Mouse (Mus musculus) hindbrain, embryonic 15.5 days (tissue): Measurements from ENCODE around the gene Pctp. TPM values are rescaled to one million over a fixed set of nuclear protein-coding genes. Genes with fewer than 3 reads are reported as not detected.
A peak's percentile ranks its signal among the peaks of the same experiment; 100 is the strongest.

Experiments used
- ATAC-seq: fragments of 200-750 bp; cut with Nextera tagmentation; 2 replicates; pipeline ENCODE4 v1.8.0; 2017; ENCODE audit warnings: low read depth, moderate number of reproducible peaks, moderate TSS enrichment; ENCODE audit not compliant: low FRiP score
- H3K27ac ChIP-seq: fragments of 300-500 bp; sonication (generic); replicated peaks from 2 replicates; pipeline ENCODE4 v1.5.1; 2015; ENCODE audit warnings: mild to moderate bottlenecking, inconsistent platforms
- H3K27me3 ChIP-seq: fragments of 300-500 bp; sonication (generic); 2 replicates; pipeline ENCODE4 v1.6.1; 2015; ENCODE audit warnings: control low read depth, inconsistent platforms
- H3K36me3 ChIP-seq: fragments of 300-500 bp; sonication (generic); 2 replicates; pipeline ENCODE4 v1.6.1; 2015; ENCODE audit warnings: control low read depth, inconsistent platforms
- H3K4me1 ChIP-seq: fragments of 300-500 bp; sonication (generic); replicated peaks from 2 replicates; pipeline ENCODE4 v1.6.1; 2015; ENCODE audit warnings: control low read depth, inconsistent platforms
- H3K4me2 ChIP-seq: fragments of 300-500 bp; sonication (generic); 2 replicates; pipeline ENCODE4 v1.6.1; 2015; ENCODE audit warnings: moderate library complexity, mild to moderate bottlenecking, inconsistent platforms
- H3K4me3 ChIP-seq: fragments of 300-500 bp; sonication (generic); 2 replicates; pipeline ENCODE4 v1.5.1; 2015; ENCODE audit warnings: mild to moderate bottlenecking, inconsistent platforms
- H3K9ac ChIP-seq: fragments of 300-500 bp; sonication (generic); 2 replicates; pipeline ENCODE4 v1.6.1; 2015; ENCODE audit warnings: inconsistent platforms
- H3K9me3 ChIP-seq: fragments of 300-500 bp; sonication (generic); 2 replicates; pipeline ENCODE4 v1.6.1; 2016; ENCODE audit warnings: control low read depth, inconsistent platforms
- WGBS: fragments of 180-500 bp; shearing (Covaris S2); methylation state at CpG from one replicate; pipeline ENCODE4 v1.1.7; 2015; 5-methylcytosine and 5-hydroxymethylcytosine counted together
- polyA plus RNA-seq: library from polyadenylated mRNA; unstranded; fragments of >200 nt; fragmentation: Nextera tagmentation; extraction: Ambion mirVana; gene quantifications from 2 replicates; pipeline ENCODE4 v1.2.1, GENCODE M21; 2015

The Pctp gene
- polyA plus RNA-seq, 1 experiment from 2014 or later, result 1.6 TPM

DNA sequence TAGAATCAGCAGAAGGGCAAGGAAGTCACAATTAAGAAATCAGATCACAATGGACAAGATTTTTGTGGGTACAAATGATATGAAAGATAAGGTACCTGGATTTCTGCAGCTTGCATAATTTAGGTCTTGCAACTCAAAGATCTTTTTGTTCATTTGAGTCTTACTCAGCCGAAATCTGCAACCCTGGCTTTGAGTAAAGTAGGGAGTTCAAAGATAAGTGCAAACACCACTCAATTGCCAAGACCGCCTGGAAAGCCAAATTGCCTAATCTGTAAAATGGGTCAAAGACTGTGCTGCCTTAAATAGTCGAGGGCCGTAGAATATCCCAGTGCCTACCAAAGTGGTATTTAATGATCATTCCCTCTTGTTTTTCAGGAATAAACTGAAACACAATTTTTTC is 692 bp upstream of the Pctp start:
- Histone ChIP-seq H3K4me1 (peaks cover 7% of the 10 kb centered on the region), H3K4me2 (peak overlapping the region; percentile 77; the same call in 1 of the 2 replicates), H3K9ac (no peak overlapping the region), H3K4me3 (no peak overlapping the region), H3K27me3 (no peaks in the 10 kb centered on the region), H3K36me3 (no peaks in the 10 kb centered on the region), H3K27ac (no peak overlapping the region), H3K9me3 (no peaks in the 10 kb centered on the region)
- no peak for ATAC-seq
- 92% methylated on average over 4 of the region's 4 CpGs for WGBS

DNA sequence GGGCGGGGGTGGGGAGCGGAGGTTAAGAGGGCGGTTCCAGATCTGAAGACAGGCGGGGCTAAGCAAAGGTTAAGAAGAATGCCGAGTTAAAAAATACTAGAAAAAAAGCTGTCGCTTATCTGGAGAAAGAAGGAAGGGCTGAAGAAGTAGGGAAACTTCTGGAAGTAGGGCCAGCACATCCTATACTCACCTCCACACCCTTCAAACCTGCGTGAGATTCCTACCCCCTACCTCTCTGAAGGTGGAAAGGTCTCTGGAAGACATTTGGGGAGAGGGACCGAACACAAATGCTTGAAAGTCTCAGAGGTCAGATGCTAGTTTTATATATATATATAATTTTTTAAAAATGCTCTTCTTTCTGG is 274 bp upstream of the Pctp start:
- Histone ChIP-seq H3K4me2 (peak overlapping the region; percentile 77), H3K4me1 (peaks cover 7% of the 10 kb centered on the region), H3K27me3 (no peaks in the 10 kb centered on the region), H3K36me3 (no peaks in the 10 kb centered on the region), H3K9ac (peak overlapping the region; percentile 39; the same call in 1 of the 2 replicates), H3K4me3 (peak overlapping the region; percentile 47), H3K9me3 (no peaks in the 10 kb centered on the region), H3K27ac (no peak overlapping the region)
- no peak for ATAC-seq
- 13% methylated on average over 8 of the region's 8 CpGs for WGBS

GRCm38 (mm10) chr11:90001396-90002230 is 1.1 kb downstream of the Pctp start:
- H3K9ac ChIP-seq, result no peak overlapping the region
- H3K9me3 ChIP-seq, result no peaks in the 10 kb centered on the region
- H3K27ac ChIP-seq, result no peak overlapping the region
- H3K36me3 ChIP-seq, result no peaks in the 10 kb centered on the region
- peaks cover 7% of the 10 kb centered on the region for H3K4me1 ChIP-seq
- H3K4me2 ChIP-seq, result no peak overlapping the region
- WGBS, result 91% methylated on average over 10 of the region's 10 CpGs
- H3K27me3 ChIP-seq, result no peaks in the 10 kb centered on the region
- no peak overlapping the region for H3K4me3 ChIP-seq
- ATAC-seq, result no peak

DNA sequence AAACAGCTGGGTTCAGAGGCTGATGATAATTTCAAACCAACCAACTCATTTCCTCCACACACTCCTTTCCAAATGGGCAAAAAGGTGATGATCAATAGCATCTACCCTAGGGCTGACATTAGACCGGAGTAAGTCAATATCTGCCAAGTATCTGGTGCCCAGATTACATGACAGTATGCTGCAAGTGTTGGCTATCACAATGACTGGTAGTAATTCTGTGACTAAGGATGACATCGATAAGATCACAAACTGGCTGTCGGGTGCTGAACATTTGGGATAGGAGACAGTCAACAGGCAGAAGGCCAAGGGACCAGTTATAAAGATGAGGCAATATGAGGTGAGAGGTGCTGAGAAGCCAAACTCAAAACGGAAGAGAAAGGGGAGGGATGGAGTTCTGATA is 2.0 kb downstream of the Pctp start:
- WGBS, result 92% methylated on average over 4 of the region's 4 CpGs
- H3K36me3 ChIP-seq, result no peaks in the 10 kb centered on the region
- no peak overlapping the region for H3K9ac ChIP-seq
- no peaks in the 10 kb centered on the region for H3K9me3 ChIP-seq
- H3K4me1 ChIP-seq, result peaks cover 7% of the 10 kb centered on the region
- H3K27me3 ChIP-seq, result no peaks in the 10 kb centered on the region
- H3K27ac ChIP-seq, result no peak overlapping the region
- H3K4me3 ChIP-seq, result no peak overlapping the region
- no peak for ATAC-seq
- H3K4me2 ChIP-seq, result no peak overlapping the region

GRCm38 (mm10) chr11:89998996-89999770 is 3.5 kb downstream of the Pctp start:
- ATAC-seq, result no peak
- Histone ChIP-seq H3K27me3 (no peaks in the 10 kb centered on the region), H3K9me3 (no peaks in the 10 kb centered on the region), H3K4me1 (peaks cover 7% of the 10 kb centered on the region), H3K27ac (no peak overlapping the region), H3K36me3 (no peaks in the 10 kb centered on the region), H3K4me3 (no peak overlapping the region), H3K9ac (no peak overlapping the region), H3K4me2 (no peak overlapping the region)
- WGBS, result 92% methylated on average over 18 of the region's 18 CpGs

DNA sequence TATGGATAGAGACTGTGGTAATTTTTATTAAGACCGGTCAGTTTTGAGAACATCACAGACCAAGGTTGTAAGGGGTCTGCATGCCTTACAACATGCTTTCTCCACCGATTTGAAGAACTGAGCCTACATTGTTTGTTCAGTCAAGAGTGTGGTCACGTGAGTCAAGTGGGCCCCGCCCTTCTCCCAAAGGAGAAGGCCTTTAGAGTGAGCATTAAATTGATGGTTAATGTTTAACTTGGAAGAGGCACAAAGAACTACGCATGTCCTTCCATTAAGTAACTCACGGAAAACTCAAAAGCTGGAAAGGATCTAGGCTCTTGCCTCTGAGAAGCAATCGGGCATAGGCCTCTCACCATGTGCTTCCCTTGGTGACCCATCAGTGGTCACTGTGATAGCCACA is 5.8 kb downstream of the Pctp start:
- Histone ChIP-seq H3K9me3 (no peaks in the 10 kb centered on the region), H3K27me3 (no peaks in the 10 kb centered on the region), H3K36me3 (no peaks in the 10 kb centered on the region), H3K9ac (no peak overlapping the region), H3K4me3 (no peak overlapping the region), H3K4me1 (no peaks in the 10 kb centered on the region), H3K4me2 (no peak overlapping the region), H3K27ac (no peak overlapping the region)
- ATAC-seq, result no peak
- WGBS, result 84% methylated on average over 7 of the region's 7 CpGs

DNA sequence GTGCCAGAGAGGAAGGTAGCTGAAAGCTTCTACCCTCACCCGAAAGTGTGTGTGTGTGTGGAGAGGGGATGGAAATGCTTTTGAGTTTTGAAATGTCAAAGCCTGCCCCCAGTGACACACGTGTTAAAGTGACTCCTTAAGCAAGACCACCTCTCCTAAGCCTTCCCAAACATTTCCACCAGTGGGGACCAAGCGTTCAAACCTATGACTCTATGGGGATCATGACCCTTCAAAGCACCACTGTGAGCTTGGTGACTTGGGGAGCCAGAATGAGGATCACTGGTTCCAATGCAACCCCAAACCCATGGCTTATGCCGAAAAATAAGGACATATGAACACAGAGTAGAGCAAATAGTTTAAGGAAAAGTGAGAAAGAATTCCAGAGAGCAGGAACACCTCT is 6.3 kb downstream of the Pctp start:
- no peak for ATAC-seq
- 87% methylated on average over 4 of the region's 4 CpGs for WGBS
- no peaks in the 10 kb centered on the region for H3K36me3 ChIP-seq
- no peaks in the 10 kb centered on the region for H3K27me3 ChIP-seq
- H3K4me2 ChIP-seq, result no peak overlapping the region
- no peak overlapping the region for H3K9ac ChIP-seq
- no peaks in the 10 kb centered on the region for H3K4me1 ChIP-seq
- H3K9me3 ChIP-seq, result no peaks in the 10 kb centered on the region
- H3K4me3 ChIP-seq, result no peak overlapping the region
- H3K27ac ChIP-seq, result no peak overlapping the region

DNA sequence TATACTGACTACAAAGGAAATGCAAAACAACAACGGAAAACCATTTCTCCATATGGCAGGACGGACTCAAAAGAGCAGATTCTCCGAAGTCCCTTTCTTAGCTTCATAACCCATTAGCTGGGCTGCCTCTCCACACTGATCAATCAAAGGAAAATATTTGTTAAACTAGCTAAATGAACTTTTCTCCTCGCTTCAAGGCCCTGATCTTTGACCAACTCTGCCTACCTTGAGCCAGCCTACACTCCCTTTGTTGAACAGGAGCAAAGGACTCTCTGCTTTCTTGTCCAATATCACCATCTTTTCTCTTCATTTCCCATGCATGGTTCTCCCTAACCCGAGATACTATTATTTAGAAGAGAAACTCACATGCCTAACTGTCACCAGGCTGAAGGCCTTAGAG is 7.1 kb downstream of the Pctp start:
- ATAC-seq, result no peak
- WGBS, result 90% methylated on average over 5 of the region's 5 CpGs
- H3K4me1 ChIP-seq, result no peaks in the 10 kb centered on the region

DNA sequence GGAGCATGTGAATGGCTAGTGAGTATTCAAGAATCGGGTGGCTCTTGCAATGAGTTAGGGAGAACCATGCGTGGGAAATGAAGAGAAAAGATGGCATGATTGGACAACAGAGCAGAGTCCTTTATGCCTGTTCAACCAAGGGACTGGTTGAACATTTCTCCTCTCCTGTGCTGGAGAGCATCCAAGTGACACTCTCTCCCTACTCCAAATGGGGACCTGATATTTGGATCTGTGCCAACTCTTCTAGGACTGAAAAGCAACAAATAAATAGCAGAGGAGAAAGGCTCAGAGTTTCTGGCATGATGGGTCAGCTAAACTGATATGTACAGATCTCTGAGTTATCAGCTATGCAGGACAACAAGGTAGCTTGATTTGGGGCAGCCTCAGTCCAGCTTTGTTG is 8.0 kb downstream of the Pctp start:
- no peak overlapping the region for H3K4me3 ChIP-seq
- no peak overlapping the region for H3K4me2 ChIP-seq
- no peak for ATAC-seq
- WGBS, result 75% methylated on average over 2 of the region's 2 CpGs
- no peak overlapping the region for H3K9ac ChIP-seq
- H3K9me3 ChIP-seq, result no peaks in the 10 kb centered on the region
- H3K36me3 ChIP-seq, result no peaks in the 10 kb centered on the region
- no peaks in the 10 kb centered on the region for H3K4me1 ChIP-seq
- H3K27ac ChIP-seq, result no peak overlapping the region
- H3K27me3 ChIP-seq, result no peaks in the 10 kb centered on the region

More for the DNA sequence above, 7.1 kb downstream of the Pctp start:
- H3K4me3 ChIP-seq, result no peak overlapping the region
- no peak overlapping the region for H3K27ac ChIP-seq
- H3K36me3 ChIP-seq, result no peaks in the 10 kb centered on the region
- no peaks in the 10 kb centered on the region for H3K27me3 ChIP-seq
- H3K9ac ChIP-seq, result no peak overlapping the region
- H3K9me3 ChIP-seq, result no peaks in the 10 kb centered on the region
- no peak overlapping the region for H3K4me2 ChIP-seq

DNA sequence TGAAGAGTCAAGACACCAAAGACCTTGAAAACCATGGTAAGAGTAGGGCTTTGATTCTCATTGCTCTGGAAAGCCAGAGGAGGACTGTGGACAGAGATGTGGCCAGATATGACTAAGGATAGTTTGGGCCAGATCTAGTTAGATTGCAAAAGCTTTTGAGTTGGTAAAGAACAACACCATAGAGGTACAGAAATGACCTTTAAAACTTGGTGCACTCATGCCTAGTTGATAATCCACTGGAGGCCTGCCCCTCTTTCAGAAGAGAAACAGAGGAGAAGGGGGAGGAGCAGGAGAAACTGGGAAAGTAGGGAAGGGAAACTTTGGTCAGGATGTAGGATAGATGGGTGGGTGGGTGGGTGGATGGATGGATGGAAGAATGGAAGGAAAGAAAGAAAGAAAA is 11.0 kb downstream of the Pctp start:
- Histone ChIP-seq H3K4me2 (no peak overlapping the region), H3K9ac (no peak overlapping the region), H3K4me3 (no peak overlapping the region), H3K27me3 (0 out of 2 replicates have a peak, but pooled peaks cover 3% of the 10 kb centered on the region), H3K9me3 (no peaks in the 10 kb centered on the region), H3K27ac (no peak overlapping the region), H3K4me1 (no peaks in the 10 kb centered on the region), H3K36me3 (no peaks in the 10 kb centered on the region)
- ATAC-seq, result no peak

GRCm38 (mm10) chr11:89988936-89989589 is 13.6 kb downstream of the Pctp start:
- 22% methylated on average over 8 of the region's 8 CpGs for WGBS
- 0 out of 2 replicates have a peak, but pooled peaks cover 3% of the 10 kb centered on the region for H3K27me3 ChIP-seq
- peak; percentile 63; the same call in 1 of the 2 replicates for ATAC-seq
- H3K4me2 ChIP-seq, result no peak overlapping the region
- no peak overlapping the region for H3K9ac ChIP-seq
- H3K9me3 ChIP-seq, result no peaks in the 10 kb centered on the region
- H3K36me3 ChIP-seq, result no peaks in the 10 kb centered on the region
- H3K4me3 ChIP-seq, result no peak overlapping the region
- no peak overlapping the region for H3K27ac ChIP-seq
- no peaks in the 10 kb centered on the region for H3K4me1 ChIP-seq

DNA sequence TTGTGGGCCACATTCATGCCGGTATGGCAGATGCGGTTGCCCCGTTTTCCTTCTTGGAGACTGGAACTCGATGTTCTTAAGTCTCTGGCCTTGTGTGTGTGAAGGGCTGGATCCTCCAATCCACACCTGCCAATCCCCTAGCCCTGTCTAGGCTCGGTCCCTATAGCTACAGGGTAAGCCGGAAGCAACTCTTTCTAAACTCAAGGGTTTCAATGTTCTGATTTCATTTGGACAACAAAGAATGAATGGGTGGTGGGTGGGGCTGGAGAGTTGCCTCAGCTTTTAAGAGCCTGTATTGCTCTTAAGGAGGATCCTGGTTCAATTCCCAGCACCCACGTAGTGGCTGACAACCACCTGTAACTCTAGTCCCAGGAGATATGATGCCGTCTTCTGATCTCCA is 16.2 kb downstream of the Pctp start:
- H3K4me2 ChIP-seq, result no peak overlapping the region
- no peak overlapping the region for H3K4me3 ChIP-seq
- no peaks in the 10 kb centered on the region for H3K9me3 ChIP-seq
- no peaks in the 10 kb centered on the region for H3K36me3 ChIP-seq
- no peak for ATAC-seq
- no peak overlapping the region for H3K27ac ChIP-seq
- no peak overlapping the region for H3K9ac ChIP-seq
- 90% methylated on average over 8 of the region's 8 CpGs for WGBS
- no peaks in the 10 kb centered on the region for H3K4me1 ChIP-seq
- H3K27me3 ChIP-seq, result 0 out of 2 replicates have a peak, but pooled peaks cover 3% of the 10 kb centered on the region
